Mouse (Mus musculus) kidney, adult 8-10 months (tissue): ENCODE measurements around the gene Olfr204.
"Not testable (repeated sequence)": the region's sequence is repeated elsewhere in the genome, so short reads cannot be mapped to it uniquely, and the experiment has no call there.

Experiments
- DNase-seq, 2 experiments: peaks; one replicate each; pipeline ENCODE4 v3.0.0; 2022

Gene Olfr204

GRCm38 (mm10) chr16:59318148-59318547 lies at the start of gene Olfr204:
Gene Olfr204 (minus strand): TSS chr16:59318248.
- no peak for DNase-seq

DNA sequence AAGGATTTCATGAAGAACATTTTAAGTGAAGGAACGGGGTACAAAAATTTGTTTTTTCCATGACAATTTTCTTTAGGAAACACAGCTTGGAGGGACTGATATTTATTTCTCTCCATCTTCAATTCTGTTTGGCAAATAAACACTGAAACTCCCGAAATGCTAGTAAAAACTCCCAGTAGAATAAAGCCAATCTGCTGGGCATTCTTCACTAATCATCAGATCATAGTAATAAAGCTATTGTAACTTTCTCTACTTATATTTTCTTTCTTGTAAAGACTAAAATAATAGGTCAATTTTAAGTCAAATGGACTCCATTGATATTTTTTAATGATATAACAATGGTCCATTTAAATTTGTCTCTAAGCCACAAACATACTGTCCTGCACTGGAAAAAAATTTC lies 45.8 kb upstream of the Olfr204 start, which contains the start of gene Olfr209:
TSS of gene Olfr209 (minus strand) at position 101 of the 400 bp plus-strand sequence.
- DNase-seq = no peak

DNA sequence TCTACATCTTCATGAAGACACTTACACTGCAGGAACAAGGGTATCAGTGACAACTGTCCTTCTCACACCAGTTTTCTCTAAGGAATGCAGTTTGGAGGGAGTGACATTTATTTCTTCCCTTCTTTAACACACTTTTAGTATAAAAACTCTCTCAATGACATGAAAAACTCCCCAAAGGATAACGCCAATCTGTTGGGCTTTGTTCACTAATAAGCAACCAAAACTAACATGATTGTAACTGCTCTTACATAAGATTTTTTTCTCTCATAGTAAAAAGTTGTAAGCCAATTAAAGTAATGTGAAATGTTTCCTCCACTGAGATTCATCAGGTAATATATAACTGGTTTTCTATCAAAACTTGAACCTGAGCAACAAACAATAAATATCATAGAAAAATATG lies 31.1 kb upstream of the Olfr204 start, which contains the start of gene Olfr206:
TSS of gene Olfr206 (minus strand) at position 101 of the 400 bp plus-strand sequence.
- no peak for DNase-seq

GRCm38 (mm10) chr16:59331038-59331437 lies 13.0 kb upstream of the Olfr204 start, which contains the start of gene Olfr205:
Gene Olfr205 (minus strand): TSS chr16:59331138.
- no peak for DNase-seq

DNA sequence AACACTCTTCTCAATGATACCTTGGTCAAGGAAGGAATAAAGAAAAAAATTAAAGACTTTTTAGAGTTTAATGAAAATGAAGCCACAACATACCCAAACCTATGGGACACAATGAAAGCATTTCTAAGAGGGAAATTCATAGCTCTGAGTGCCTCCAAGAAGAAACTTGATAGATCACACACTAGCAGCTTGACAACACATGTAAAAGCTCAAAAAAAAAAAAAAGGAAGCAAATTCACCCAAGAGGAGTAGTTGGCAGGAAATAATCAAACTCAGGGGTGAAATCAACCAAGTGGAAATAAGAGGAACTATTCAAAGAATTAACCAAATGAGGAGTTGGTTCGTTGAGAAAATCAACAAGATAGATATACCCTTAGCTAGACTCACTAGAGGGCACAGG lies 5.2 kb upstream of the Olfr204 start:
- DNase-seq = not testable (repeated sequence)

GRCm38 (mm10) chr16:59298581-59298980 lies 19.5 kb downstream of the Olfr204 start, which contains the start of gene Olfr203:
Gene Olfr203 (plus strand): TSS chr16:59298881.
- no peak for DNase-seq

GRCm38 (mm10) chr16:59287576-59287975 lies 30.5 kb downstream of the Olfr204 start:
- DNase-seq = not testable (repeated sequence)

- no peak for DNase-seq
Measured at GRCm38 (mm10) chr16:59286693-59287092, 31.4 kb downstream of the Olfr204 start, which contains the start of gene Olfr202. Gene Olfr202 (minus strand): TSS chr16:59286793.

GRCm38 (mm10) chr16:59283476-59283875 lies 34.6 kb downstream of the Olfr204 start:
- DNase-seq = no peak

GRCm38 (mm10) chr16:59280542-59280941 lies 37.5 kb downstream of the Olfr204 start:
- DNase-seq = no peak

DNA sequence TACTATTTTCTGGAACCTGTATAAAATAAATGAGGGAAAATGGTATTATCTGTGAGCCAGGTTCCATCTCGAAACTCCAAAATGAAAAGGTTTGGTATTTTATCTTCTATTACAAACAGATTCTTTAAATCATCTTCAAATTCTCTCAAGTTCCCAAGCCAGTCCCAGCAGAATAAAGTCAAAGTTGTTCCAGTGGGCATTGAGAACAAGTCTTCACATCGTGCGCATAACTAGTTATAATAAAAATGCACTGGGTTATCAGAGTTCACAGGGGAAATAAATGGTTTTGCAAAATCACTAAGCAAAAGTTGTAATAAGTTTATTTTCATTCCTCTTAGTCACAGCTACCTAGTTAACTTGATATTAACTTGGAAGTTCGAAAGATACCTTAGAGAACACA lies 45.5 kb downstream of the Olfr204 start, which contains the start of gene Olfr201:
TSS of gene Olfr201 (minus strand) at position 101 of the 400 bp plus-strand sequence.
- not testable (repeated sequence) for DNase-seq

DNA sequence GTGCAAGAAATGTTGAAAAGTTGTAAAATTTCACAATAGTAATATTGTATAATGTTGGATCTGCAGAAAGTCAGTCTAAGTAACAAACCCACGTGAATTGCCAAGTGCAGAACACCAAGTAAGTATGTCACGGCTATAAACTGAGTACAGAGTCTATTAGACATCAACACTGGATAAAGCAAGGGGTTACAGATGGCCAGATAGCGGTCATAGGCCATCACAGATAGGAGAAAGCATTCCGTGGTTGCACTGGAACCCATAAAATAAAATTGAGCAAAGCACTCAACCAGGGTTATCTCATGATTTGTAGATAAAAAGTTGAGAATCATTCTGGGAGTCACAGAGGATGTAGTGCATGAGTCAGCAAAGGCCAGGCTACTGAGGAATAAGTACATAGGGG lies 49.0 kb downstream of the Olfr204 start:
- not testable (repeated sequence) for DNase-seq
